Mouse (Mus musculus) CH12F3 (cell line): Measurements from ENCODE around the gene Il1b.

Experiments
- in situ Hi-C: fragments of 300-500 bp; cut with MboI; formaldehyde crosslinking; loops from 2 replicates; pipeline ENCODE4 v1.14.3; 2020; ENCODE audit warnings: low sequenced_read_pairs

The Il1b gene

GRCm38 (mm10) chr2:129369615-129370014 lies 1.3 kb downstream of the Il1b start:
- in situ Hi-C loops, result no loop called here

GRCm38 (mm10) chr2:129368795-129369194 lies 2.1 kb downstream of the Il1b start:
- in situ Hi-C loops, result no loop called here

- in situ Hi-C loops, result no loop called here
Observed at GRCm38 (mm10) chr2:129368106-129368505, 2.8 kb downstream of the Il1b start.

- in situ Hi-C loops, result no loop called here
Observed at GRCm38 (mm10) chr2:129367246-129367645, 3.7 kb downstream of the Il1b start.

GRCm38 (mm10) chr2:129360975-129361560 lies 9.9 kb downstream of the Il1b start:
- in situ Hi-C loops, result no loop called here

- in situ Hi-C loops, result no loop called here
Observed at GRCm38 (mm10) chr2:129360197-129360596, 10.7 kb downstream of the Il1b start.

GRCm38 (mm10) chr2:129338138-129338621 lies 32.8 kb downstream of the Il1b start:
- in situ Hi-C loops, result no loop called here

GRCm38 (mm10) chr2:129333471-129333870 lies 37.5 kb downstream of the Il1b start:
- in situ Hi-C loops, result no loop called here

GRCm38 (mm10) chr2:129330540-129330939 lies 40.4 kb downstream of the Il1b start:
- in situ Hi-C loops, result no loop called here

GRCm38 (mm10) chr2:129330024-129330423 lies 40.9 kb downstream of the Il1b start:
- in situ Hi-C loops, result no loop called here

GRCm38 (mm10) chr2:129328238-129328637 lies 42.7 kb downstream of the Il1b start:
- in situ Hi-C loops, result no loop called here

GRCm38 (mm10) chr2:129324216-129324615 lies 46.7 kb downstream of the Il1b start:
- in situ Hi-C loops, result no loop called here

- in situ Hi-C loops, result no loop called here
Observed at GRCm38 (mm10) chr2:129322117-129322635, 48.8 kb downstream of the Il1b start.

GRCm38 (mm10) chr2:129320033-129320605 lies 50.8 kb downstream of the Il1b start:
- in situ Hi-C loops, result no loop called here

- in situ Hi-C loops, result no loop called here
Observed at GRCm38 (mm10) chr2:129315831-129316230, 55.1 kb downstream of the Il1b start.

- in situ Hi-C loops, result no loop called here
Observed at GRCm38 (mm10) chr2:129314880-129315279, 56.1 kb downstream of the Il1b start.
